Mouse (Mus musculus) heart, postnatal 36 days (tissue): ENCODE measurements around the gene Pdcd5. TPM values are rescaled to one million over a fixed set of nuclear protein-coding genes. Genes with fewer than 3 reads are reported as not detected.
A peak's percentile ranks its signal among the peaks of the same experiment; 100 is the strongest.

Experiments
- DNase-seq, 2 experiments: peaks; one replicate each; pipeline ENCODE4 v3.0.0; 2021 to 2022
- intact Hi-C: fragments of 180-260 bp; cut with DNase I; formaldehyde crosslinking; loops from one replicate; pipeline ENCODE4 v1.15.1; 2025
- total RNA-seq, 2 experiments: library from RNA; stranded (reverse); gene quantifications; 2 replicates each; pipeline ENCODE4 v1.2.3; 2021

Pdcd5 gene
- total RNA-seq, 2 experiments from 2014 or later, result 112 to 114 TPM

DNA sequence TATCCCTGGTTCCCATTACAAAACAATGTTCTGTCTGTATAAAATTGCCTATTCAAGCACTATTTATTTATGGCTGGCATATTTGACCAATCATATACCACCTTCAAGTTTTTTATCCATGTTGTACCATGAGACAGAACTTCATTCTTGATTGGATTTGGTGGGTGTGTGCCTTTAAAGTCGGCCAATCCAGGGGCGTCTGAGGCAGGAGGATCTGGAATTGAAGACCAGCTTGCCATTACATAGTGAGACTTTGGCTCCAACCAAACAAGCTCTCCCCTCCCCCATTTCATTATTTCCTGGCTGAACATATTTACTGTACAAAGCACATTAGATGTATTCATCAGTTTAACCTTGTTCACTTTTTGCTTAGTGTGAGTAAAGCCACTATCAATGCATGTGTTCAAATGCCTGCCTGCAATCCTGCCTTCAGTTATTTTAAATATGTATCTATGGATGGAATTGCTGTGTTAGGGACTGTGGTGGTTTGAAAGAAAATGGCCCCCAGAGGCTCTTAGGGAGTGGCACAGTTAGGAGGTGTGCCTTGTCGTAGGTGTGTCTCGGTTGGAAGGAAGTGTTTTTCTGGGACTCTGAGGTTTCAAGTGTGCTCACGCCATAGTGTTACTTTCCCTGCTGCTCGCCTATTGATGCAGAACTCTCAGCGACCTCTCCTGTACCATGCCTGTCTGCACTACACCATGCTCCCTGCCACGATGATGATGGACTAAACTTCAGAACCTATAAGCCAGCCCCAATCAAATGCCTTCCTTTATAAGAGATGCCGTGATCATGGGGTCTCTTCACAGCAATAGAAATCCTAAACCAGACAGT is 1.1 kb upstream of the Pdcd5 start:
- no peak for DNase-seq
- intact Hi-C loops, result loop anchor here (5.0 to 10.0 kb wide), 2 partner anchors 61 to 254 kb away; partner anchors contain the start of genes Ankrd27, Cep89, Faap24 and Rgs9bp

GRCm38 (mm10) chr7:35646317-35647081 is 822 bp downstream of the Pdcd5 start:
- intact Hi-C loops, result loop anchor here (5.0 to 10.0 kb wide), 2 partner anchors 59 to 252 kb away; partner anchors contain the start of genes Ankrd27, Cep89, Faap24 and Rgs9bp
- peak in 1 of 2 experiments; percentile 18 for DNase-seq

- no peak for DNase-seq
- intact Hi-C loops, result loop anchor here (10.0 kb wide), 1 partner anchor 245 kb away; the partner anchor contains the start of genes Cep89 and Faap24
These were observed 7.2 kb downstream of the Pdcd5 start for GRCm38 (mm10) chr7:35640072-35640471.

- DNase-seq, result no peak
- intact Hi-C loops, result loop anchor here (1.0 kb wide), 1 partner anchor 91 kb away; no protein-coding TSS in a partner anchor
These were observed 10.4 kb downstream of the Pdcd5 start for GRCm38 (mm10) chr7:35636874-35637273.

GRCm38 (mm10) chr7:35636229-35636628 is 11.1 kb downstream of the Pdcd5 start:
- DNase-seq, result peak; percentile 5 to 23
- intact Hi-C loops, result loop anchor here (1.0 kb wide), 1 partner anchor 90 kb away; no protein-coding TSS in a partner anchor

DNA sequence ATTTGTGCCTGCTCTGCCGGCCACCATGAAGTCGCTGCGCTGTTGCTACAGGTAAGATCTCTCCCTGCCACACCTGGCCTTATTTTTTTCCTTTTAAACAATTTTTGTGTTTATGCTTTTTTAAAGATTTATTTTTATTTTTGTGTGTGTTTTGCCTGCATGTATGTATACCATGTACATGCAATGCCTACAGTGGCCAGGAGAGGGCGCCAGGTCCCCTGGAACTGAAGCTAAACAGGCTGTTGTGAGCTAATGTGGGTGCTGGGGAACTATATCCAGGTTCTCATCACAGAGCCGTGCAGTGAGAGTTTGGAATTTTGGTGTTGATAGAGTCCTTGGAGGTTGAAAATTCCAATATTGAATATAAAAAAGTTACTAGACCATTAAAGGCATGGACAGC is 18.8 kb downstream of the Pdcd5 start:
- intact Hi-C loops, result no loop called here
- peak in 1 of 2 experiments; percentile 35 for DNase-seq

DNA sequence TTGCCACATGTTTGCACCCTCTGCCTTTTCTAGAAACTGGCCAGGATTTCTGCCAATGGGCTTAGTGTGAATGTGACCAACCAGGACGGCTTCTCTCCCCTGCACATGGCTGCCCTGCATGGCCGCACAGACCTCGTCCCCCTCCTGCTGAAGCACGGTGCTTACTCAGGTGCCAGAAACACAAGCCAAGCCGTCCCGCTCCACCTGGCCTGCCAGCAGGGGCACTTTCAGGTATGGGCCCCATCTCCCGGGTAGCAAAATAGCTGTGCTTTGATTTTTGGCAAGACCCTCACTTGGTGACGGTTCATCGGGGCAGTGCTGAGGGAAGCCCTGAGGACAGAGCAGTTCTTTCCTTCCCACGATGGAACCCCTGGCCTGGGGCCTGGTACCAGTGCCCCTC is 19.9 kb downstream of the Pdcd5 start:
- intact Hi-C loops, result no loop called here
- DNase-seq, result no peak

DNA sequence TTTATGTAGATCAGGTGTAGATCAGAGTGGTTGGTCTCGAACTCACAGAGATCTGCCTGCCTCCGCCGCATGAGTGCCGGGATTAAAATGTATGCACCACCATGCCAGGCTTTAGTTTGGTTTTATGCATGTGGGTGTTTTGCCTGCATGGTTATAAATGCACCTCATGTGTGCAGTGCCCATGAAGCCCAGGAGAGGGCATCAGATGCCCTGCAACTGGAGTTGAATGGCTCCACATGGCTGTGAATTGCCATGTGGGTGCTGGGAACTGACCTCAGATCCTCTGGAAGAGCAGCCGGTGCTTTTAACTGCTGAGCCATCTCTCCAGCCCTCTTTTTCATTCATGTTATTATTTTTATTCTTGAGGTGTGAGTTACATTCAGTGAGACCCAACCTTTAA is 21.3 kb downstream of the Pdcd5 start:
- no peak for DNase-seq
- intact Hi-C loops, result no loop called here

DNA sequence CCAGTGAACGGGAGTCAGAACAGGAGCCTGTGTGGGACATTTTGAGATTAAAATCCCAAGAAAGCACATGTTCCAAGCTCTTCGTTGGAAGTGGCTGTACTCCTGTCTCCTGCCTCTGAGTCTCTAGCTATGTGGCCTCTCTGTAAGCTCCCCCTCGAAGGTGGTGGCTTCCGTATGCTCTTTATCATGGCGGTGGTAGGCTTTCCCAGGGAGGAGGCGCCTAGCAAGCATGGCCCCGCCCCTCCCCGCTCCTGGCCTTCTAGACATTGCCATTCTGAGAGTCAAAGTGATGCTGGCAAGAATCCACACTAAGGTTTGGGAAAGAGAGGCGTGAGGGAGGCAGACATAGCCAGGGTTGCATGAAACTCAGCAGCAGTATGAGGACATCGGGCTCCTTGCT is 24.7 kb downstream of the Pdcd5 start:
- no peak for DNase-seq
- intact Hi-C loops, result no loop called here

DNA sequence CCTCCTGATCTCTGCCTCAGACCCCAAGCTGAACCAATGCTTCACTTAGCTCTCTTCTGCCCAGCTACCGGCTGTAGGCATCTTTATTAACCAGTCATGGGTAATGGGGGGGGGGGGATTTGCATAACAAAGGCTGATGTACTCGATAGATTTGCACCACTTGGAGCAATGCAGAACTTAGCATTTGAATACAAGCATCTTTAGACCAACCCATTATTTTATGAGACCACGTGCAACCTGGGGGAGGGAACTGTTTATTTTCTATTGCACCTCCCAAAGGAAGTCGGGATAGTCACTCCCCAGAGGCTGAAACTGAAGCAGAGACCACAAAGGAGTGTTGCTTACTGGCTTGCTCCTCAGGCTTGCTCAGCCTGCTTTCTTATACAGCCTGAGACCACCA is 29.8 kb downstream of the Pdcd5 start:
- intact Hi-C loops, result no loop called here
- no peak for DNase-seq

GRCm38 (mm10) chr7:35609245-35609644 is 38.1 kb downstream of the Pdcd5 start:
- intact Hi-C loops, result no loop called here

DNA sequence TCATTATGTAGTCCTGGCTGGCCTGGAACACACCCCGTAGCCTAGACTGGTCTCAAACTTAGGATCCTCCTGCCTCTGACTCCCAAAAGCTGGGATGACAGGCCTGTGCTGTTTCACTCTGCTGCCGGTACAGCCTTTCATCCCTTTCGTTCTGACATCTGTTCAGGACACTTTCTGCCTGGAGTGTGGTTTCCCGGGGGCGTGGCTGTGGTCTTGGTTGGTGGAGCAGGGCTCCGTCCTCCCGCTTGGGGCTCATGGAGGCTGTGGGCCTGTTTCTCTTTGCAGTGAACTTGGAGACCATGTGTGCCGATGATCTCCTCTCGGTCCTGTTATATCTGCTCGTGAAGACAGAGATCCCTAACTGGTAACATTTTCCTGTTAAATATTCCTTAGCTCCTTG is 40.5 kb downstream of the Pdcd5 start:
- intact Hi-C loops, result no loop called here
- no peak for DNase-seq

More at GRCm38 (mm10) chr7:35609245-35609644, 38.1 kb downstream of the Pdcd5 start:
- DNase-seq, result no peak

DNA sequence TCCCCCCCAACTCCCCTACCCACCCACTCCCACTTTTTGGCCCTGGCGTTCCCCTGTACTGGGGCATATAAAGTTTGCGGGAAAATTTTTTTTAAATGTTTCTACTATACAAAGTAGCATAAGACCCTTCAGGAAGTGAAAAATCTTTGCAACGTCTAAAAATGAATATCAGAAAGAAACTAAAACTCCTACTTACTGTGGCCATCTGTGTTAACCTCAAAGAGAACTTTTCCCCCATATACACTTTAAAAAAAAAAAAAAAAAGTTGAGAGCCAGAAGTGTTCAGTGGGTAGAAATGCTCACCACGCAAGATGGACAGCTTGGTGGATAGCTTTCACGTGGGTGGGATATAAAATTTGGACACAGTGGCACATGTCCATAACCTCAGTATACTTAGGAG is 44.6 kb downstream of the Pdcd5 start:
- intact Hi-C loops, result no loop called here
- no peak for DNase-seq

- intact Hi-C loops, result no loop called here
- DNase-seq, result no peak
These were observed 46.2 kb downstream of the Pdcd5 start for GRCm38 (mm10) chr7:35601106-35601505.

DNA sequence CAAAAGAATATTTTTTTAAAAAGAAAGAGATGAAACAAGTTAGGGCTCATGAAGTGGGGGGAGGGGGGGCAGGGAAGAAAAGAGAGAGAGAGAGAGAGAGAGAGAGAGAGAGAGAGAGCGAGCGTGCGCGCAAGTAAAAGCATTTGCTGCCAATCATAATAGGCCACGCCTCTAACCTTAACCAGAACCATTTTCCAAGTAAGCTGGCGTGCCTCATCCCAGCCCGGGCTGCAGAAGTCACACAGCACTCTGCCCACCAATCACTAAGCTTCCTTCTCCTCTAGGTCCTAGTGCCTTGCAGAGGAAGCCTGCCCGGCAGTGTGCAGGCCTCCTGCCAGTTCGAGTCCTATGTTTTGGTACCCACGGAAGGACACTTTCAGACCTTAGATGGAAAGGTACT is 47.3 kb downstream of the Pdcd5 start:
- intact Hi-C loops, result no loop called here

DNA sequence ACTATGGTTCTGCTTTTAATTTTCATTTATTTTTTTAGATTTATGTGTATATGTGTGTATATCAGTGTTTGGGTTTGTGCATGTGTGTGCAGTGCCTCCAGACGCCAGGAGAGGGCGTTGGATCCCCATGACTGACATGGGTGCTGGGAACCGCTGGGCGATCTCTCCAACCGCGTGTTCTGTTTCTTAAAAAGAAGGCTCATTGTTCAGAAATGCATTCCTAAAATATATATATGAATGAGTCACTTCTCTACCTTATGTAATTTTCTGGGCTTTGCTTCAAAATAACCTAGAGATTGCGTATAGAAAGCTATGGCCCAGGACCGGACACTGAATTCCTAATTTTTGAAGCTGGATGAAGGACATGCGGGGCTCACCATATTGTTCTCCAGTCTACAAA is 47.8 kb downstream of the Pdcd5 start:
- intact Hi-C loops, result no loop called here
- no peak for DNase-seq

More for the DNA sequence above, 47.3 kb downstream of the Pdcd5 start:
- DNase-seq, result no peak

GRCm38 (mm10) chr7:35594311-35594710 is 53.0 kb downstream of the Pdcd5 start:
- intact Hi-C loops, result no loop called here
- no peak for DNase-seq
